Mouse (Mus musculus) neural tube, embryonic 11.5 days (tissue): Measurements from ENCODE around the gene Tmem106c. TPM values are rescaled to one million over a fixed set of nuclear protein-coding genes. Genes with fewer than 3 reads are reported as not detected.

Source experiments
- ATAC-seq: fragments of 200-750 bp; cut with Nextera tagmentation; 2 replicates; pipeline ENCODE4 v1.8.0; 2017; ENCODE audit warnings: moderate number of reproducible peaks, mild to moderate bottlenecking, moderate TSS enrichment, moderate library complexity; ENCODE audit not compliant: insufficient read depth, low FRiP score, low TSS enrichment
- DNase-seq: peaks from one replicate; pipeline ENCODE4 v3.0.0-alpha.2; 2015; ENCODE audit warnings: low spot score
- H3K27ac ChIP-seq: fragments of 300-500 bp; sonication (generic); 2 replicates; pipeline ENCODE4 v1.5.1; 2014; ENCODE audit warnings: low read depth, mild to moderate bottlenecking, low read length
- H3K27me3 ChIP-seq: fragments of 300-500 bp; sonication (generic); 2 replicates; pipeline ENCODE4 v1.6.1; 2014; ENCODE audit warnings: mild to moderate bottlenecking, low read length, mixed read lengths; ENCODE audit not compliant: control insufficient read depth, insufficient read depth
- H3K36me3 ChIP-seq: fragments of 300-500 bp; sonication (generic); 2 replicates; pipeline ENCODE4 v1.6.1; 2014; ENCODE audit warnings: mild to moderate bottlenecking, low read length, moderate library complexity, mixed read lengths; ENCODE audit not compliant: control insufficient read depth, insufficient read depth
- H3K4me1 ChIP-seq: fragments of 300-500 bp; sonication (generic); 2 replicates; pipeline ENCODE4 v1.6.1; 2014; ENCODE audit warnings: low read length, mixed read lengths; ENCODE audit not compliant: control insufficient read depth, insufficient read depth
- H3K4me2 ChIP-seq: fragments of 300-500 bp; sonication (generic); 2 replicates; pipeline ENCODE4 v1.6.1; 2014; ENCODE audit warnings: low read depth, mild to moderate bottlenecking, moderate library complexity
- H3K4me3 ChIP-seq: fragments of 300-500 bp; sonication (generic); 2 replicates; pipeline ENCODE4 v1.5.1; 2014; ENCODE audit warnings: low read depth, low read length
- H3K9ac ChIP-seq: fragments of 300-500 bp; sonication (generic); 2 replicates; pipeline ENCODE4 v1.6.1; 2014; ENCODE audit warnings: mild to moderate bottlenecking, low read length
- H3K9me3 ChIP-seq: fragments of 300-500 bp; sonication (generic); 2 replicates; pipeline ENCODE4 v1.6.1; 2016; ENCODE audit warnings: low read length; ENCODE audit not compliant: control insufficient read depth
- WGBS: fragments of 180-500 bp; shearing (Covaris S2); extraction: QIAGEN DNeasy Blood & Tissue Kit; methylation state at CpG from one replicate; pipeline ENCODE4 v1.1.7; 2014; 5-methylcytosine and 5-hydroxymethylcytosine counted together
- polyA plus RNA-seq: library from polyadenylated mRNA; unstranded; fragments of >200 nt; fragmentation: Nextera tagmentation; extraction: Ambion mirVana; gene quantifications from 2 replicates; pipeline ENCODE4 v1.2.1, GENCODE M21; 2014

Tmem106c gene
- polyA plus RNA-seq, 1 experiment from 2014 or later: 55.9 TPM

DNA sequence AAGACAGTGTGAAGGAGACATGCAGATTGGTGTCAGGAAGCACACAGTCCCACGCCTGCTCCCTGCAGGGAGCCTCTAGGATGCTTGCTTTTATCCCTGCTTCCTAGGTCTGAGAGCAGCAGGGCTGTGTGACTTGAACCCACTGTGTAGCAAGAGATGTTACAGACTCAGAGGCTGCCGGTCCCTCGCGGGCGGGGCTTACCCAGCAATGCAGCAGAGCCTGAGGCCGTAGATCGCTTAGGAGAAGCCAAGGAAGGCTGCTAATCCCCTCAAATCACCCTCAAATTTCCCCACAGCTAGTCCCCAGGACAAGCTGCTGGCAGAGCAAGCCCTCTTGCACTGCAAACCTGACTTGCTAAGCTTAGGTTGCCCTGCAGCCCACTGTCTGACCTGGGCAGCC is 15.3 kb upstream of the Tmem106c start:
- Histone ChIP-seq H3K9me3 (no peaks in the 10 kb centered on the region), H3K36me3 (no peaks in the 10 kb centered on the region), H3K27ac (no peak overlapping the region), H3K9ac (no peak overlapping the region), H3K4me1 (no peaks in the 10 kb centered on the region), H3K4me3 (no peak overlapping the region), H3K4me2 (no peak overlapping the region), H3K27me3 (no peaks in the 10 kb centered on the region)
- no peak for ATAC-seq
- 60% methylated on average over 7 of the region's 7 CpGs for whole genome bisulfite sequencing
- no peak for DNase-seq

DNA sequence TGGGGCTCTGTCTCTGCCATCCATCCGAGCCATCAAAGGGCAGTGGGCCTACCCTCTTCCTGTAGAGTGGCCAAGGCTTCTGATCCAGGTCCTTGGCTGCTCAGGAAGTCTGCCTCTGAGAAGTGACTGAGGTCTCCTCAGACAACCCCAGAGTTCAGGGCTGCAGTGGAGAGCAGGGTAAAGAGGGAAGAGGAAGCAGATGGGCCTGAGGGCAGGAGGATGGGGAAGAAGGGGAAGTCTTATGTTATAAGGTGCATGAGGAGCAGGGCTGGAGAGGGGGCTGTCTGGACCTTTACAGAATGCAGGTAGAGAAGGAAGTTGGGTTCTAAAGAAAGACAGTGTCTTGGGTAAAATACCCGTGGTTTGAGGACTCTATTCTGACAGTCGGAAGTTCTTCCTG is 14.3 kb upstream of the Tmem106c start:
- H3K9me3 ChIP-seq: no peaks in the 10 kb centered on the region
- H3K4me3 ChIP-seq: no peak overlapping the region
- no peak overlapping the region for H3K27ac ChIP-seq
- no peak for DNase-seq
- no peaks in the 10 kb centered on the region for H3K4me1 ChIP-seq
- H3K27me3 ChIP-seq: no peaks in the 10 kb centered on the region
- no peak overlapping the region for H3K9ac ChIP-seq
- H3K4me2 ChIP-seq: no peak overlapping the region
- WGBS: 69% methylated on average over 3 of the region's 3 CpGs
- ATAC-seq: no peak
- H3K36me3 ChIP-seq: no peaks in the 10 kb centered on the region

DNA sequence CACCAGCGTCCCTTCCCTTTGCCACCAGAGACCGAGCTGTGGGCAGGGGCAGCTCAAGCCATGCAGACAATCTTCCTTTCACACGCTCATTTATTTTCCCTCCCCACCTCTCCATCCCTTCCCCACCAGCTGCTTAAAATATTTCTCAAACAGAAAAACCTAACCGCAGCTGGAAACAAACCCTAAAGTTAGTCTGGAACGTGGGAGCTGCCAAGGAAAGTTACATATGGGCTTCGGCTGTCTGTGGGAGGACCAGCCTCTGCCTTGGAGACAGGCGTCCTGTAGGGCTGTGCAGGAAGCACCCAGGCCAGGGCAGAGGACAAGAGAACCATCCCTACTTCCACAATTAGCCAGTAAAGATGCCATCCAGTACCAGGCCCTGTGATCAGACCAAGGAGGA is 13.8 kb upstream of the Tmem106c start:
- H3K4me3 ChIP-seq: no peak overlapping the region
- no peaks in the 10 kb centered on the region for H3K27me3 ChIP-seq
- ATAC-seq (no peak), DNase-seq (no peak)
- WGBS: 74% methylated on average over 7 of the region's 7 CpGs
- H3K4me1 ChIP-seq: 0 out of 2 replicates have a peak, but pooled peaks cover 1% of the 10 kb centered on the region
- no peak overlapping the region for H3K27ac ChIP-seq
- no peaks in the 10 kb centered on the region for H3K9me3 ChIP-seq
- H3K36me3 ChIP-seq: no peaks in the 10 kb centered on the region
- H3K4me2 ChIP-seq: no peak overlapping the region
- no peak overlapping the region for H3K9ac ChIP-seq

DNA sequence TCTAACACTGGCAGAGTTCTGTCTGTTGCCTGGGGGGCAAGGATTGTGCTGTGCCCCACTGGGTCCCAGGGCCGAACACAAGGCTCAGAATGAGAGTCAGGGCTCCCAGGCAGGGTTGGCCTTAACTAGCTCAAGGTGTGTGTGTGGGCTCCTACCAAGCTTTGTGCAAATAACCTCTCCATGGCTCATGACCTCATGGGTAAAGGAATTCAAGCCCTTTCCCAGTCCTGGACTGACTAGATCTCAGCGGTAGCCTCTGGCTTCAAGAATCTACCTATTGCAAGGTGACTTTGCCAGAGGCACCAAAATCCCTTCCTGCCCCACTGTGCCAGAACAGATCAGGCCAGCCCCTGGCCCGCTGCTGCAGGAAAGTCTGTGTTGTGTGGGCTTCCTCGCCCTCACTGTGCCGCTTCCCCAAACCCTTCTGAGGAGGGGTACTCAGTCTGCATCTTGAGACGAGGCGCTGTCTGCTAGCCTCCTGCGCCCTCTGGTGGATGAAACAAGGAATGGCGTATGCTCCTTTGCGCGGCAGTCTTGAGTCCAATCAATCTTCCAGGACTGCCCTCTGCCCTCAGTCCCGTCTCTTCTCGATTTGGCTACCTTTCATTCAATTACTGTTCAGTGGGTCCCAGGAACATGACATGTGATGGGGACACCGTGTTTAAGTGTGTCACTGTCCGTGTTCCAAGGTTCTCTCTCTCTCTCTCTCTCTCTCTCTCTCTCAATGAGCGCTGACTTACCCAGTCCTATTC is 11.7 kb upstream of the Tmem106c start:
- no peak overlapping the region for H3K27ac ChIP-seq
- WGBS: 16% methylated on average over 16 of the region's 16 CpGs

DNA sequence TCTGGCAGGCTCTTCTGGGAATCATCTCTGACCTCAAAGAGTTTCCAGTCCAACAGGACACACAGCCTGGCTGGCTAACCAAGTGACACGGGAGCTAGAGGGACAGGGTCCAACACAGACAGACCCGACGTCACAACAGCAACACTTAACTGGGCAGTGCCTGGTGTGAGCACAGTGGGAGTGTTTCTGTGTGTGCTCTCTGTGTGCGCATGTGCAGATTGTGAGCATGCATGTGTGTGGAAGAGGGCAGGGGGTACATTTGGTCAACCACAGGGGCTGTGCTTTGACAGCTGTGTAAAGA is 11.2 kb upstream of the Tmem106c start:
- ATAC-seq: no peak
- WGBS: 70% methylated on average over 4 of the region's 4 CpGs
- Histone ChIP-seq H3K9ac (no peak overlapping the region), H3K4me2 (no peak overlapping the region), H3K9me3 (no peaks in the 10 kb centered on the region), H3K4me1 (0 out of 2 replicates have a peak, but pooled peaks cover 2% of the 10 kb centered on the region), H3K27ac (no peak overlapping the region), H3K4me3 (no peak overlapping the region), H3K36me3 (no peaks in the 10 kb centered on the region), H3K27me3 (no peaks in the 10 kb centered on the region)
- no peak for DNase-seq

More for the DNA sequence above, 11.7 kb upstream of the Tmem106c start:
- H3K4me2 ChIP-seq: no peak overlapping the region; the same call in 1 of the 2 replicates
- no peak overlapping the region; the same call in 1 of the 2 replicates for H3K9ac ChIP-seq
- H3K9me3 ChIP-seq: no peaks in the 10 kb centered on the region
- ATAC-seq (peak; percentile 63), DNase-seq (peak; percentile 81)
- no peak overlapping the region for H3K4me3 ChIP-seq
- H3K4me1 ChIP-seq: 0 out of 2 replicates have a peak, but pooled peaks cover 2% of the 10 kb centered on the region
- H3K27me3 ChIP-seq: no peaks in the 10 kb centered on the region
- H3K36me3 ChIP-seq: no peaks in the 10 kb centered on the region

DNA sequence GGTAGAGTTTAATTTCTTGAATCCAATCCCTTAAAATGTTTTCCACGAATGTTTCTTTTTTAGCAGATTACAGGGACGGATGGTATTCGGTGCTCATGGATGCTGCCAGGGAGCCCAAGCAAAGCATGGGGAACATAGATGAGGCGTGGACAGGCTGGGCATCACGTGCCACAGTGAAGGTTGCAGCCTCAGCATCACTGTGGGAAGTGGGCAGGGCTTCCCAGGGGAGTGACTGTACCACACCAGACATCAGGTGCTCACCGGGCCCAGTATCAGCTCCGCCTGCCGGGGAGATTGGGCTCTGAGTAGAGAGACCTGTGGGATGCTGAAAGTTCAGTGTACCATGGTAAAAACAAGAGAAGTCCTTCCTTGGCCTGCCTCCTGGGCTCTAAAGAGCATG is 9.3 kb upstream of the Tmem106c start:
- Histone ChIP-seq H3K4me3 (no peak overlapping the region), H3K9me3 (no peaks in the 10 kb centered on the region), H3K36me3 (no peaks in the 10 kb centered on the region), H3K4me2 (no peak overlapping the region), H3K27ac (no peak overlapping the region), H3K4me1 (0 out of 2 replicates have a peak, but pooled peaks cover 2% of the 10 kb centered on the region), H3K9ac (no peak overlapping the region), H3K27me3 (no peaks in the 10 kb centered on the region)
- WGBS: 83% methylated on average over 8 of the region's 8 CpGs
- ATAC-seq (no peak), DNase-seq (peak; percentile 6)

DNA sequence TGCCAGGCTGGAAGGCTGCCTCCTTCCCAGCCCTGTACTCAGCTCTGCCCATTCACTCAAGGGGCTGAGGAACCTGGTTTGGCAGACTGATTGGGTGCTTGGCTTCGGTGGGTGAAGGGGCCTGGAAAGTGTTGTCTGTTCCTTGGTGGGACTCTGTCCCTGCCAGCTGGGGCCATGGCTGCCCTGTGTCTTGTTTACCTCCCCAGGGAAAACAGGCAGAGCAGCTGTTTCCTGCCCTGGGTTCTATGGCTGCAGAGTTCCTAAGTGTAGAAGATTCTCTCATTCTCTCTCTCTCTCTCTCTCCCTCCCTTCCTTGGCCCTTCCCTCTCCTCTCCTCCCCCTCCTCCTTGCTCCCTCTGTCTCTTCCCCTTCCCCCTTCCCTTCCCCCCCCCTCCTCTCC is 8.7 kb upstream of the Tmem106c start:
- peak; percentile 11 for DNase-seq
- ATAC-seq: no peak

DNA sequence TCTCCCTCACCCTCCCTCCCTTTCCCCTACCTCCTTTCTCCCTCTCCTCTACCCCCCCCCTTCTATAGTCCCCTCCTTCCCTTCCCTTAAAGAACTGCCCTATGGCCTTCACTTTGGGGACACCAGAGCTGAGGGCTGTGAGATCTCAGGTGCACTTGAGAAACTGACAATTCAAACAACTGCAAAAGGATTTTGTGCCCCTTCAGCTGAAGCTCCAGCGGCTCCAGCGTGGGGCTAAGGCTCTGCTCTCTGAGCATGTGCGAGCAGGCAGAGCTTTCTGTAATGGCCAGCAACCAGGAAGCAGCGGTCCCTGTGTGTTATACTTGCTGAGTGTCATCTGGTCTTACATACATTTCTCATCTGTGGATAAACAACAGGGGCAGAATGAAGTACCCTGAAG is 8.3 kb upstream of the Tmem106c start:
- Histone ChIP-seq H3K9ac (no peak overlapping the region), H3K4me2 (no peak overlapping the region), H3K36me3 (no peaks in the 10 kb centered on the region), H3K4me3 (no peak overlapping the region), H3K27me3 (no peaks in the 10 kb centered on the region), H3K9me3 (no peaks in the 10 kb centered on the region), H3K27ac (no peak overlapping the region), H3K4me1 (0 out of 2 replicates have a peak, but pooled peaks cover 2% of the 10 kb centered on the region)
- no peak for ATAC-seq
- 28% methylated on average over 4 of the region's 4 CpGs for WGBS
- DNase-seq: peak; percentile 10

More for the DNA sequence above, 8.7 kb upstream of the Tmem106c start:
- Histone ChIP-seq H3K4me3 (no peak overlapping the region), H3K9me3 (no peaks in the 10 kb centered on the region), H3K9ac (no peak overlapping the region), H3K4me1 (0 out of 2 replicates have a peak, but pooled peaks cover 2% of the 10 kb centered on the region), H3K36me3 (no peaks in the 10 kb centered on the region), H3K27ac (no peak overlapping the region), H3K4me2 (no peak overlapping the region), H3K27me3 (no peaks in the 10 kb centered on the region)
- WGBS: 76% methylated on average over 1 of the region's 1 CpGs

DNA sequence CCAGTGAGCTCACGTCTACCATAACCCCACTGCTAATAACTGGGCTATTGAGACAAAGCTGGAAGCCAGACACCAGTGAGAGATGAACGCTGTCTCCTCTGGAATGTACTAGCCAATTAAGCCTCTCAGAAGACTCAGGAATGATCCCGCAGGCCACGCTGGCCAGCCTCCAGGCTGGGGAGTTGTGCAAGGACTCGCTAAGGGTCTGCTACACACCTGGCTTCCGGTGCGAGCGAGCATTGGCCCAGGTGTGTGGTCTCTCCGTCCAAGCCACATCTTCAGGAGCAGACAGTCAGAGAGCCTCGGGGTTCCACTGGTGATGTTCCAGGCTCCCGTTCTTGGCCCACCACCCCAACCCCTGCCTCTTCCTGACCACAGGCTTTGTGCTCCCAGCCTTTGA is 7.6 kb upstream of the Tmem106c start:
- Histone ChIP-seq H3K36me3 (no peaks in the 10 kb centered on the region), H3K4me1 (0 out of 2 replicates have a peak, but pooled peaks cover 2% of the 10 kb centered on the region), H3K27ac (no peak overlapping the region), H3K9ac (no peak overlapping the region), H3K9me3 (no peaks in the 10 kb centered on the region), H3K4me2 (no peak overlapping the region), H3K27me3 (no peaks in the 10 kb centered on the region), H3K4me3 (no peak overlapping the region)
- ATAC-seq (no peak), DNase-seq (no peak)
- WGBS: 83% methylated on average over 11 of the region's 11 CpGs
